Mouse (Mus musculus): ENCODE measurements around the gene Adprhl1.

Gene Adprhl1

DNA sequence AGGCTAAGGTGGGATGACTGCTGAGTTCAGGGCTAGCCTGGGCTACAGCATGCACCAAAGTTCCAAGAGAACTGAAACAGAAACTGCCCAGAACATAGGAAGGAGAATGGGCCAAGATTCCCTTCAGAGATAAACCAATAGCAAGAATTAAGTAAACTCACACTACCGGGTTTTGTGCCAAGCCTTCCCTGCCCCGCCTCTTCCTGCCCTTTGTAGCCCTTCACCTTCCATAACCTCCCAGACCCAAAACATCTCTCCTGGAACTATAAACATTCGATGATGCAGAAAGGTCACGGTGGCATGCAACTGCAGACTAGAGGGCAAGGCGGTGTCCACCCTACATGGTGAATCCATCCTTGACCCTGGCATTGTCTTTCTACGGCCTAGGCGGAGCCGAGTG, 63.7 kb downstream of the Adprhl1 start:
- DNase-seq, result no peak

DNA sequence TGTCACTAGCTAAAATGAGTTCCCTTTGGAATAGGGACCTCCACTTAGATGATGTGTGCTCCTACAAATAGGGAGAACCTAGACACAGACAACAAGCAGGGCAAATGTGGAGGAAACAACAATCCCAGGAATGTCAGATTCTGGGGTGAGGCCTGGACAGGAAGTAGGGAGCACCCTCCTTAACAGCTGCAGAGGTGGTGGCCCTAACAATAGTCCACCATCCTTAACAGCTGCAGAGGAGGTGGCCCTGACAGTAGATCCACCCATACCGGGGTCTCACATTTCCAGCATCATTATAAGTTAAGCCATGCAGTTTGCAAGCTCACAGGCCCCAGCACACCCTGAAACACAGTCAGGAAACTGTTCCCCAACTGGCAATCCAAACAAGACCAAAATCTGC, 65.1 kb downstream of the Adprhl1 start:
- DNase-seq, result no peak

GRCm38 (mm10) chr8:13188052-13188555, 65.9 kb downstream of the Adprhl1 start:
- no peak for DNase-seq

GRCm38 (mm10) chr8:13187638-13188037, 66.3 kb downstream of the Adprhl1 start:
- DNase-seq, result no peak

- DNase-seq, result no peak
Observed at GRCm38 (mm10) chr8:13187229-13187628, 66.7 kb downstream of the Adprhl1 start.

- no peak for DNase-seq
Observed at GRCm38 (mm10) chr8:13186819-13187218, 67.1 kb downstream of the Adprhl1 start.

- DNase-seq, result no peak
Observed at GRCm38 (mm10) chr8:13181691-13181976, 72.3 kb downstream of the Adprhl1 start.

DNA sequence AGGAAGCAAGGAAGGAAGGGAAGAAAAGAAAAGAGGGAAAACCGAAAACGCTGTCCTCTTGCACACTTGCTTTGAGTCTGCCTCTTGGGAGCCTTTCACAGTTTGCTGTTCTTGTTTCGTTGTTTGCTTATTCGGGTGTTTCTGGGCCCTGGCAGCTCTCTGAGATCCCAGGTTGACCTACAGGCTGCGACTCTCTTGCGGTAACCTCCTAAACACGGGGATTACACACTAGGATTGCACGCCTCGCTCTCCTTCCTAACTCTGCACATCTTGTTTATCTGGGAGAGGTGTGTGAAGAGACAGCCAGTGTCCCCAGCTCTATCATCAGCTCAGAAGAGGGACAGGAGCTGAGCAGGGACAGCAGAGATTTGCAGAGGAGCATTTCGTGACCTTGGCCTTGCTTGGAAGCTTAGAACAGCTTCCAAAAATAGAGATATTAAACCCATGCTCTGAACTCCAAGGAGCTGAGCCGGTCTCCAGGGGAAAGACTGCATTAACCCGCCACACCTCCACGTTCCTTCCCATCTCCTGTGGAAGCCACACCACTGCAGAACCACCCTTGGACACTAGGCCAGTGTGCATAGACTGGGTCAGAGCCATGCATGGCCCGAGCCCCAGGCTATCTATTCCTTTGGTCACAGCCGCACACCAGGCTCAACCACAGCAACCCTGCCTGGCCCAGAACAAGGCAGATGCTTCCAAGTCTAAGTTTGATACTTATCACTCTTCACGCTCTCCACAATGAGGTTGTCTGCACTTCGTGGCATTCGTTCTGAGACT, 72.9 kb downstream of the Adprhl1 start:
- DNase-seq, result no peak

DNA sequence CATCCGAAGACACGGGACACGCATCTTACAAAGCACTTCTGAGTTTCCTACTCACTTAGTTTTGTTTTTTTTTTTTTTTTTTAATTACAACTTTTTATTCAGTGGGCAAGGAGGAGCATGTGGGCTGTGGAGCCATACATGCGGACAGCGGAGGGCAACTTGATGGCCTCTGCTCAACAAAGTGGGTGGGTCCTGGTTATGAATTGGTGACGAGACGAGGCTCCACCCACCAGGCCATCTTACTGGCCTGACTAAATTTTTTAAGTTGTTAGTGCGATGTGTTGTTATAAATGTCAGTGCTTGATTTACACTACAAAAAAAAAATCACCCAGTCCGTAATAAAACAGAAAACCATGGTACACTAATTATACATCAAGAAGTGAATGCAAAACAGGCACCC, 73.6 kb downstream of the Adprhl1 start:
- no peak for DNase-seq

- DNase-seq, result no peak
Observed at GRCm38 (mm10) chr8:13179948-13180347, 74.0 kb downstream of the Adprhl1 start.

DNA sequence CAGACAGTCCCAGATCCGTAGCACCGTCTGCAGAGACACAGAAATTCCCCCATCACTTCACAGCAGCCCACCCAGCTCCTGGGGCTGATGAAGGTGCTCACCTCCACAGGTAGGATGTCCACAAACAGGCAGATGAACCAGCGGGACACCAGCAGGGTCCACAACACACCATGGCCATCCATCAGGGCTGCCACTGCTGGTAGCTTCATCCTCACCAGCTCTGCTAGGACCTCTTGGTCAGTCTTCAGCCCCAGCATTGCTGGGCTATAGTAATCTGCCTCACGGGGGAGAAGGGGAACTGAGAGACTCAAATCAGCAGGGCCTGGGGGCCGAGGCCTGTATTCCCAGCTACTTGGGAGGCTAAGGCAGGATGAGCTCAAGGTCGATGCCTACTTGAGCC, 74.5 kb downstream of the Adprhl1 start:
- no peak for DNase-seq

- no peak for DNase-seq
Observed at GRCm38 (mm10) chr8:13178137-13178536, 75.8 kb downstream of the Adprhl1 start.

GRCm38 (mm10) chr8:13177173-13177852, 76.6 kb downstream of the Adprhl1 start:
- DNase-seq, result no peak

GRCm38 (mm10) chr8:13175650-13176049, 78.3 kb downstream of the Adprhl1 start:
- DNase-seq, result no peak

DNA sequence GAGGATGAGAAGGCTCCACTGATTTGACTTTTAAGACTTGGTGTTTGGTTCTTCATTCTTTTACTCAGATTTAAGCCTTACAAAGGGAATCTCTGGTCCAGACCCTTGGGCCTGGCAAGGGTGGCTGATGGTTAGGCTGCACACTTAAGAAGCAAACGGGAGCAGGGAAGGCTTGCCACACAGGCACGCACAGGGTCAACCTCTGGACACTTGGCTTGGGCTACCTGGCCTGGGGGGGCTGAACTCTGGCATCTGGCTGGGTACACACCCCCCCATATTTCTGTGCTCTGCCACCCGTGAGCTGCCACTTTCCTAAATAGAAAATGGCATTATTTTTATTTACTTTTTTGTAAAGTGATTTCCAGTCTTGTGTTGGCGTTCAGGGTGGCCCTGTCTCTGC, 79.2 kb downstream of the Adprhl1 start:
- DNase-seq, result no peak

GRCm38 (mm10) chr8:13174305-13174704, 79.7 kb downstream of the Adprhl1 start:
- DNase-seq, result no peak
